Mouse (Mus musculus) layer of hippocampus, adult 9-10 months (tissue): ENCODE measurements around the gene Hist3h2ba.
"Not testable (repeated sequence)": the region's sequence is repeated elsewhere in the genome, so short reads cannot be mapped to it uniquely, and the experiment has no call there.

Experiments
- DNase-seq: peaks from one replicate; pipeline ENCODE4 v3.0.0; 2022; ENCODE audit warnings: low spot score

The Hist3h2ba gene

DNA sequence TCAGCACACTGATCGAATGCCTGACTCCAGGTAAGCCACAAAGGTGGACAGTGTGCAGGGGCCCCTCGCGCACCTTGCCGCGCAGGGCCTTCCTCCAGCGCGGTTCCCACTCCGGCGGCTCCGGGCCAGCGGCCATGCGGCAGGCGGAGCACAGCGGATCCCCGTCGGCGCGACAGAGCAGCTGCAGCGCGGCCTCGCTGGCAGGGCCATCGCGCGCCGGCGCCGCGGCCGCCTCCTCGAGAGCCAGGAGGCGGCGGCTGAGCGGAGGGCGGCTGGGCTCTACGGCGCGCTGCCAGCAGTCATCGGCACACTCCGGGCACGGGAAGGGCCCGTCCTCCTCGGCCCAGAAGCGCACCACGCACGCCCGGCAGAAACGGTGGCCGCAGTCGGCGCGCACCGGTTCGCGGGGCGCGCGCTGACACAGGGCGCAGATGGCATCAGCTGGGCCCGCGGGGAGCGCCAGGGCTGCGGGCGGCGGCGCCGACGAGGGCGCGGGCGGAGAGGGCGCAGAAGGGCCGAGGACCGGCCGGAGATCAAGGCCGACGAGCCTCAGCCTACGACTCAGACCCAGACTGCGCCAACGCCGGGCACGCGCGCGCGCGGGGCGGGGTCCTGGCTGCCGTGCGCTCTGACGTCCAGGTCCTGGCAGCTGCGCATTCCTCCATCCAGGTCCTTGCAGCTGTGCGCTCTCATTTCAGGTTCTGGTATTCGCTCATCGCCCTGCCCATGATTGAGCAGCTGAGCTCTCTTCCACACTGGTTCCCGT is 10.2 kb upstream of the Hist3h2ba start, which contains the start of gene Rnf187:
Gene Rnf187 (minus strand): TSS at position 595 of the 766 bp plus-strand sequence.
- DNase-seq = peak; percentile 79

DNA sequence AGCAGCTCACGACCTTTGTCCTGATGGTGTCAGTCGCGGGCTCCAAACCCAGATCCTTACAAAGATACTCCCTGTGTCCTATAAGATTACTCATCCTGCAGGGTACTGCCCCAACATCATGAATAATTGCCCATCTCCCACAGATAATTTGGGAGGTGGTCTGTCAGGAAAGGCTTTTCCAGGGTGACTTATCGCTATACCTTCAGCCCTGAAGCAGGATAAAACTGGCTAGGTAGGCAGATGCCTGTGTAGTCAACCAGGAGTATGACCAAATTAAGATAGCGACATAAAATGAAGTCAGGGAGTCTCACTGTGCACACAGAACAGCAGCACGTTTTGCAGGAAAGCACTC is 9.7 kb upstream of the Hist3h2ba start:
- DNase-seq = no peak

DNA sequence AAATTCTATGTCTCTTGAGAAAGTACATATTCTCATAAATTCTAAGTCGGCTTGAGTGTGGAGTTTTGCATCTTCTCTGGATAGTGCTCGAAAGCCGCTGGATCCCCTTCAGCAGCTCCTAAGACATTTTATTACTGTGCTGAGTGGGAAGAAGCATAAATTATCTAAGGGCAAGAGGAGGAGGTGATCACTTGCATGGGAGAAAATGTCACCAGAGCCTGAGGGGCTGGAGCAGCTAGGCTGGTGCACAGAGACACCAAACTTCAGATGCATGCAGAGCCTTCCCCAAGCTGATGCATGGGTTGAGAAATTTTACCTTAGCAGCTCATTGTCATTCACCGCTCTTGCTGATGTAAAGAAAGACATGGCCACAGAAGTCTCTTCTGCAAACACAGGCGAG is 4.6 kb upstream of the Hist3h2ba start:
- no peak for DNase-seq

DNA sequence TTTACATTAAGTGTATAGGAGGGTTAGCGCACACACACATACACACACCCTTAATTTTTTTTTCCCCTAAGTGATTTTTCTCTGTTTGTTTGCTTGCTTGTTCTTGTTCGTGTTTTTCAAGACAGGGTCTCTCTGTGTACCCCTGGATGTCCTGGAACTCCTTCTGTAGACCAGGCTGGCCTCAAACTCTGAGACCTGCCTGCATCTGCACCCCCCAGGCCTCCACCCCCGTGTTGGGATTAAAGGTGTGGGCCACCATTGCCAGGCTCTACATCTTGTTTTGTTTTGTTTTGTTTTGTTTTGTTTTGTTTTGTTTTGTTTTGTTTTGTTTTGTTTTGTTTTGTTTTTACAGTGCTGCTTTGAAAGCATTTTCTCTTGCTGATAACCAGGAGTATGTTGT is 1.4 kb upstream of the Hist3h2ba start:
- DNase-seq = no peak

DNA sequence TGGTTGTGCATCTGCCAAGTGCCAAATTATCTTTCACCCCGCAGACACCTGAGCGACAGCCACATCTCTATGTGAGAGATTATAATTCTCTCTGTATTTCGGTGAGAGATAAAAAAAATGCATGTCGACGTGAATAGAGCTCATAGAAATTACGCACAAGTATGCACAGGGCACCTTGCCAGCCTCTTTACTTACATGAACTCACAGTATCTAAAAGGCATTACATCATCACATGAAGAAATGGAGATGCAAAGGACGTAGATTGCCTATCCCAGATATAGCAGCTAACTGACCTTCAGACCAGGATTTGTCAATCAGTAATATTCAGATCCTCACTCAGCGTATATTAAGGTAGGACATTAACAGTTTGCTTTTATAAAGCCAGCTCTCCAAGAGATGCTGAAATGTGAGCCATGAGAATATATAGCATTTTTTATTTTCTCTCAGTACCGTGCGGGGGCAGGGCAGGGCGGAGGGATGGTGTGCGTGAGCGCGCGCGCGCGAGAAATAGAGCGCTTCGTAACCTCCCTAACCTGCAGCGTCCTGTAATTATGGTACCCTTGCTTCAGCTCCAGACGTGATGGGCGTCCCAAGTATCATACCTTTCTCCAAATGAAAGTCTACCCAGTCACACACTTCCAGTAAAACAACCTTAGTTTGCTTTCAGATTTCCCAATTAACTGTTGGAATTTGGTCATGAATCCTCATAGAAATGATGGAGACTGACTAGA is 757 bp upstream of the Hist3h2ba start:
- DNase-seq = no peak

DNA sequence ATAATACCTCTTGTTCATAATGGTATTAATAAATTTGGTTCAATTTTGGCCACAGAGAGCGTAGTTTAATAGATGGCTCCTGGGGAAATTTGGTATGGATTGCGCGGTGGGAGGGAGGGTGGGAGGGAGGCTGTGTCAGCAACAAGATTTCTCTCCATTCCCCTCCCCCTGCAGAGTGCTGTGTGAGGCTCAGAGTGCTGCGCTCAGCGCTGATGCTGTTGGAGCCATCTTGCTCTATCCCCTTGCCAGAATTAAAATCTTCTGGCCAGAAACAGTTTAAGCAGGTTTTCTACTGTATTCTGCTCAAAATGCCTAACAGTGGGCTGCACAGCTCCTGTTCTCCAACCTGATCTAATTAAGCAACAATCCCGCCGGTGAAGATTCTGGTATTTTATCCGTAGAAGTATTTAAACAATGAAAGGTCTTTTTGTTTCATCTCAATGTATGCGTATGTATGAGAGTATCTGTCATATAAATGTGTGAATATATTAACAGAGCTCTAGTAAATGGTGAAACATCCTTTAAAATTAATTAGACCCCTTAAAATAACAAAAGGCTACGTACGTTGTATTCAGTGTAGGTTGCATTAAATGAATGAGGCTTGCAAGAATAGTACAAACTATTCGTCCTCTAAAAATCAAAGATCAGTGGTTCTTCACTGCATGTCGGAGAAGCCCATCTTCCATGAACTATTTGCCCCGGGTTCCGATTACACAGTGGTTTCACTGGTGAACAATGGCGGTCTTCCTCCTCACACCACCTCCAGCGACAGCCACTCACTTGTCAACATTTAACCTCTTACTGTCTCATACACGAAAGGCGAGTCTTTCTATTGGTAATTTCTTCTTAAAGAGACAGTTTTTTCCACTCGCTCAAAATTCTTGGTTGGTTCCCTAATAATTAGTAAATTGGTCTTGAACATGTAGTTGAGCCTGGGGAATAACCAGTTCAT is 1.0 kb downstream of the Hist3h2ba start:
- no peak for DNase-seq

DNA sequence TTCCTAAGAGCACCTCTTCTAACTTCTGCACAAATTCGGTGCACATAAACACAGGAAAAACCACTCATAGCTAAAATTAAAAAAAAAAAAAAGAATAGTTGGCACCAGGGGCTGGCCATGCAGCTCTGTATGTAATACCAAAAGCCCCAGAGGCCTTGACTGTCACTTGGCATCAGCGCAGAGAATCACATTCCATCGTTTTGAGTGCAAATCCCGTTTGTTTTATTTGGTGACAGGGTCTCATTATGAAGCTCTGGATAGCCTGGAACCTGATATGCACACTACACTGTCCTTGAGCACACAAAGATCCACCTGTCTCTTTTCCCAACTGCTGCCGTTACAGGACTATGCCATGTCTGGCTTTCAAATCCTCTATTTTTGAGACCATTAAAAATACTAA is 2.5 kb downstream of the Hist3h2ba start:
- no peak for DNase-seq

DNA sequence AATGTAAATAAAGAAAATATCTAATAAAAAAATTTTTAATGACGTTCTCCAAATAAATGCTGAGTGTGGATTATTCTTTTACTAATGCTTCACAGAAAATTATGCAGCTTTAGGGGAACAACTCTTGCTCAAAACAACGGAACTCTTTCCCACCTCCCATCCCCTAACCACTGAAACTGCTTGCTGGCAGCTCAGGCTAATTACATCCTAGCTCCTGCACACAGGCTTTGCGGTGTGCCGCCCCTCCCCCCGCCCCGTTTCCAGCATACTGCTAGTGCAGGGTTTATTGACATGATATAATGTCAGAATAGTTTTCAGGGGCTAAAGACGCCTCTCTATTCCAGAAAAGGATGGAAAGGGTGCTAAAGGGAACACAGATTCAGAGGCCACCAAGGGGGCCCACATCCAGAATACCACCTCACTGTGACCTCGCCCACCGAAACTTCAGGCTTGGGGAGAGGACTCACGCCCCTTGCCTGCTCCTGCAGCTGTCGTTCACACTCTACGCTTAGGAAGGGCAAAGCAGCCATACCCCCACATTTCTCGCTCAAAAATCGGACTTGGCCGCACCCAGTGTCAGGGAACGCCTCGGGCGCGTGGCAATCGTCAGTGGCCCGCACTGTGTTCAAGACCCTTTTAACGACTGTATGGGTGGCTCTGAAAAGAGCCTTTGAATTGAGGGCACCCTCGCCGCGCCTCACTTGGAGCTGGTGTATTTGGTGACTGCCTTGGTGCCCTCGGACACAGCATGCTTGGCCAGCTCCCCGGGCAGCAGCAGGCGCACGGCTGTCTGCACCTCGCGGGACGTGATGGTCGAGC is 4.8 kb downstream of the Hist3h2ba start:
- DNase-seq = no peak

DNA sequence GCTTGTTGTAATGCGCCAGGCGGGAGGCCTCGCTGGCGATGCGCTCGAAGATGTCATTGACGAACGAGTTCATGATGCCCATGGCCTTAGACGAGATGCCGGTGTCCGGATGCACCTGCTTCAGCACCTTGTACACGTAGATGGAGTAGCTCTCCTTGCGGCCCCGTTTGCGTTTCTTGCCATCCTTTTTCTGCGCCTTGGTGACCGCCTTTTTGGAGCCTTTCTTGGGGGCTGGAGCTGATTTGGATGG is 5.4 kb downstream of the Hist3h2ba start:
- not testable (repeated sequence) for DNase-seq

DNA sequence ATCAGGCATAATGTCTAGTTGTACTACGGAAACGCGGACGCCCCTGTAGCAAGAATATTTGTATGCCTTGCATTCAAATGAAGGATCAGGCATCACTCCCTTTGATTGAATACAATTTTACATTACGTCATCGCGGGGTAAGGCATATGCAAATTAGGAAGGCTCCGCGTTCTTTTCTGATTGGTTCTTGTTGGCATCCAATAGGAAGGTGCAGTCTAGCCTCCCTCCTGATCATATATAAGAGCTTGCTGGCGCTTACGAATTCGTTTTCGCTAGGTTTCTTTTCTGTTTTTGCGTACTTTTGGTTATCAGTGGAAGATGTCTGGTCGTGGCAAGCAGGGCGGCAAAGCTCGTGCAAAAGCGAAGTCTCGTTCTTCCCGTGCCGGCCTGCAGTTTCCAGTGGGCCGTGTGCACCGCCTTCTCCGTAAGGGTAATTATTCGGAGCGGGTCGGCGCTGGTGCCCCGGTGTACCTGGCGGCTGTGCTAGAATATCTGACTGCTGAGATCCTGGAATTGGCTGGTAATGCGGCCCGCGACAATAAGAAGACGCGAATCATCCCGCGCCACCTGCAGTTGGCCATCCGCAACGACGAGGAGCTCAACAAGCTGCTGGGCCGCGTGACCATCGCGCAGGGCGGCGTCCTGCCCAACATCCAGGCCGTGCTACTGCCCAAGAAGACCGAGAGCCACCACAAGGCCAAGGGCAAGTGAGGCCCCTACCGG is 5.9 kb downstream of the Hist3h2ba start, which contains the start of the genes Hist3h2a and Trim17:
Gene Hist3h2a (plus strand): TSS at position 266 of the 723 bp plus-strand sequence.
Gene Trim17 (plus strand): TSS at position 266 of the 723 bp plus-strand sequence.
- peak; percentile 99 for DNase-seq

DNA sequence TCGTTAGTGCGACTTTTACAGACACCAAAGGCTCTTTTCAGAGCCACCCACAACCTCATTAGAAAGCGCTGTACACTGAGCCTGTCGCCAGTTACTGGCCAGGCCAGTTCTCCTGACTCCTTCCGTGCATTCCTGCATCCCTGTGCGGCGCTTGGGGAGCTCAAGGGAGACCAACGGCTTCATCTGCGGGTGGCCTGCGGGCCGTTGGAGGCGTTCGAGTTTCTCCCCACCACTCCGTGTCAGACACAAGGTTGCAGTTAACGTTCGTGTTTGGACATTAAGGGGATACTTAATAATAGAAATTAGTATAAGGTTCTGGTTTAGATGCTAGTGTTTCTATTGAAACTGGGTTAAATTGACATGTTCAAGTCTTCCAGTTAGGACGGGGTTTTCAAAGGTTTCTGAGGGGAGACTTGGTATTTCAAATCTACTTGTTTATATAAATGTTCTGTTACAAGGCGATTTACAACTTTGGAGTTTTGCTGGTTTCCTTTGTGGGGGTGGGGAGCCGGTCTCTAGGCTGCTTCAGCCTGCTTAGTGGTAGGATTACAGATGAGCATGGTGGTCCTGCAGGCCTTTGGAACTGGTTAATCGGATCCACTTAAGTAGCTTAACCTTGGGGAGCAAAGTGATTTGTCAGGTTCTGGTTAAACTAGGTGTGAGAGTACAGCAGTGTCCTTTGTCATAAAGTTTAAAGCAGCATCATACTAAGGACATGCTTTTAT is 6.6 kb downstream of the Hist3h2ba start:
- no peak for DNase-seq

DNA sequence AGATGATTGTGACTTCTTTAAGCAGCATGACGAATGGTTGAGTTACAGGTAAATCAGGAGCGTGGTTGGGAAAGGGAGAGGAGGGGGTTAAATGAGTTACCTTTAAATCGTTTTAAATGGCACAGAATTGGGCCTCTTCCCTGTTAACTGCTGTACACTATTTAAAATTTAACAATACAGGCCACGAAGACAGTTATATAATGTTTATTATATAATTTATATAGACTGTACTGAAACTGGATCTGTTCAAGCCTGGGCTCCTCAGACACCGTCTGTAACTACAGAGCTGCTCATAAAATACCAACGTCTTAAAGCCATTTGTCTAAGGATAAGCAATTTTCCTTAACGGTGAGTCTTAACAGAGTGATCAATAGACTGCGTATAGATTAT is 7.1 kb downstream of the Hist3h2ba start:
- DNase-seq = no peak

DNA sequence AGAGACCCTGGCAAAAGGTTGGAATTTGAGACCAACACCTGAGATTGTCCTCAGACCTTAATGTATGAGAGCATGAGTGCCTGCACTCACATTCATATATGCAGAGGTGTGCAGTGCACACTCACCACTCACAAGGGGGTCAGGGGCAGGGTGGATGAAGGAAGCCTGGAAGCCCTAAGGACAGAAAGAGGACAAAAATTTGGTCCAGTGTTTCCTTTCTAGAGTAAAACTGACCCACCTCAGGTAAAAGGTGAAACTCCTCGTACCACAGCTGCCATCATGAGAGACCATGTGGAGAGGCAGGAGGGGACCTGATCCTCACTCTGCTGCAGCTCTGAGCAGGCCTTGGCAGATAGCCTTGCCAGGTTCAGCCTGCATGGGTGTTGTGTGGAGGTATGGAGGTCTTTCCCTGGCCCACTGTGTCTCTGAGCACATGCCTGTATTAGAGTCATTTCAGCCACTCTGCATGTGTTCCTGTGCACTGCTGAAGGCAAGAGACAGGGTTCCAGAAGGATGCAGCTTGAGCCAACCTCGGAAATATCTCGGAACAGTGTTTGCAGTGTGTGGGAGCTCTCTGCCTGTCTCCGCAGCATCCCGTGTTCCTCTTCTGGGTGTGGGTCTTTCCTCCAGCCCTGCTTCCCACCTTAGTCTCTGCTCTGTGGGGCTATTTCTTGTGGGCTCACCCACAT is 8.7 kb downstream of the Hist3h2ba start:
- no peak for DNase-seq

DNA sequence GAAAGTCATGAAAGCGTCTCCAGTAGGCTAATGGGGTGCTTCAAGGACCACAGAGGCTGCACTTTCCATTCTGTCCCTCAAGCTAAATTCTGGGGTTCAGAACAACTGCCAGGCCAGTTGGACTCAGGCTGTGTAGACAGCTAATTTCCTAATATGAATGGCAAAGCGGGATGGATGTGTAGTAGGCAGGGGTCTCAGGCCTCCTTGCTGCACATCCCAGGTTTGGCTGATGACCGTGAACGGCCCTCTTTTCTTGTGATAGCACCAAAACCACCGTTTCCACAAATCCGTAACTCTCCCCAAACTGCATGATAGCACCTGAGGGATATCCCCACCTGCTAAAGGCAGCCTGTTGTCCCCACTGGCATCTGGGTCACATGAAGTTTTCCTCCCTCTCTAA is 9.8 kb downstream of the Hist3h2ba start:
- no peak for DNase-seq

DNA sequence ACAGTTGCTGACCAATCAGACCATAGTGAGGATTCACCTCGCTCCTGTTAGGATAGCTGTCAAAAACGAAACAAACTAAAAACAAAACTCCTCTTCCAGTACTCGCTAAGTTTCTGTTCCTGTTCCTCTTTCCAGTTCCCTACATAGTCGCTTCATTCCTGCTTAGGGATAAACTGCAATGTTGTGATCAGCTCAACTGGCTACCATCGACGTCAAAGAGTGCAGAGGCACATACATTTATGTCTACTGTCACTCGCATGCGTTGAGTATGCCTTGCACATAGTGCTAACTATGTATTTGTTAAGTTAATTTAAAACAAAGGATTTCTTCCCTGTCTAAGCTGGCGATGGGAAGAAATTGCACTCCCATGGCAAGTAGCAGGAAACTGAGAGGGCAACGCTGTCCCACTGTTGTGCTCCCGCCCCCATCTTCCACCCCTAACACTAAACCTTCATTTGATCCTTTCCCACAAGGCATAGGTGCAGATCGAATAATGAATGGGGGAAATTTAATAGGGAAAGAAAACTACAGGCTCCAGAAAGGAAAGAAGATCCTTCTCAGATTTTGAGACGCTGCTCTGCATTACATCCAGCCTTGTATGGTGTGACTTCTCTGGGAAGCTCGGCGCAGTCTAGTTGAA is 10.6 kb downstream of the Hist3h2ba start:
- DNase-seq = no peak

DNA sequence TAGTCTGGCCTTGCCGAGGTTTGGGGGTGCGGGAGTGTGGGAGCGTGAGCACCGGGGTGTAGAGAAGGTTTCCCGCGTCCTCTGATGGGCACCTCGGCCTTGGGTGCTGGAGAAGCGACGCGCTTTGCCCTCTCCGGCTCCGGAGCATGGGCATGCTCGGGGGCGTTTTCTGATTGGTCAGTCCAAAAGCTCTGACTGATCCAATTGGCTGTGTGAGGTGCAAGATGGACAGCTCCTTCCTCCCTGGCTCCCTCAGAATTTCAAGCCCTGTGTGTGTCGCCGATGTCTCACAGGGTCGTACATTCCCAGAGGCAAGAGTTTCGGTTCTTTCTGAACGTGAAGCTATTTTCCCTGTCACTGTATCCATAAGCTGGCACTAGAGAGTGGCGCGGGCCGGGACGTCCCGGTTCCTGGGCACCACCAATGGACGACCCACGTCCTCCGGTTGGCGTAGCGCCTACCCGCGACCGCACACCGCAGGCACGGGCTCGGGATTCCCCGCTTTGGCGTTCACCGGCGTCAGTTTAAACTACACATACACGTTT is 11.3 kb downstream of the Hist3h2ba start:
- no peak for DNase-seq

DNA sequence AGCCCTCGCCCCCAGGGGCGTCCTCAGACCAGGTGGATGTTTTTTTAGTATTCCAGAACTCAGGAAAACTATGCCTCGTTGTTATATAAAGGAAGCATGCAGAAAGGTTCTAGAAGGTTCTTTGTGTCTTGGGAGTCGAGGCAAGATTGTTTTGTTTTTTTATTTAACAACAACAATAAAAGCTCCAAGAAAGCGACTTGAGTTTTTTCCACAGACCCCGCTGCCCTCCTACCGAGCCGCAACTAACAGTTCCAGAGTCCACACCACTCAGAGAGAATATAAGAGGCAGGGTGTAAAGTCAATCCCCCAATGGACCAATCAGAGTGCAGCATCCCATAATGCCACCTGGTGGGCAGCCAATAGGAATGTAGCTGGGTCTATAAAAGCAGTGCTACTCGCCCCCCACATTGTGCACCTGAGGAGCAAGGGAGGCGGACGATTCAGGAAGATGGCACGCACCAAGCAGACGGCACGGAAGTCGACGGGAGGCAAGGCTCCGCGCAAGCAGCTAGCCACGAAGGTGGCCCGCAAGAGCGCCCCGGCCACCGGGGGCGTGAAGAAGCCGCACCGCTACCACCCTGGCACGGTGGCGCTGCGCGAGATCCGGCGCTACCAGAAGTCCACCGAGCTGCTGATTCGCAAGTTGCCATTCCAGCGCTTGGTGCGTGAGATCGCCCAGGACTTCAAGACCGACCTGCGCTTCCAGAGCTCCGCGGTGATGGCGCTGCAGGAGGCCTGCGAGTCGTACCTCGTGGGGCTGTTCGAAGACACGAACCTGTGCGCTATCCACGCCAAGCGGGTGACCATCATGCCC is 12.9 kb downstream of the Hist3h2ba start:
- no peak for DNase-seq

DNA sequence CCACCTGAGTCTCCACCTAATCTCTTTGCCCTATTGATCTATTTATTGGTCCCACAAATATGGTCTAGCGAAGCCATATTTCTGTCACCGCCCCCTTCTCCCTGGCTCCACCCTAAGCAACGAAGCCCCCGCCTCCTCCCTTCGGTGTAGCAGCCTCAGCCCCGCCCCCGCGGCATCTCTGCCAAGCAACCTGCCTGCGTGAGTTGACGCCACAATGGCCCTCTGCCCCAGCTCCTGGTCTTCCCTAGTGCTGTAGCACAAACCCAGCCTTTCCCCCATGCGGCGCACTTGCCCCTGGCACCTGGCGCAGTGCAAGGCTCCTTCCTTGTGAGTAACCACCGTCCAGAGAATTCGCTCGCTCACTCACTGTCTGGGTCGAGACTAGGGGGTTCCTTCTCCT is 14.8 kb downstream of the Hist3h2ba start:
- DNase-seq = no peak
